Mouse (Mus musculus): ENCODE data around the gene Trank1.

GRCm38 (mm10) chr9:111421862-111422261 lies 110.3 kb downstream of the Trank1 start:
- TF ChIP-seq CTCF (IDR thresholded peaks at IDR 0.05) (no peak), POLR2A (IDR thresholded peaks at IDR 0.05; ENCODE audit: insufficient read depth, low read depth, low read length) (no peak)

All from heart, adult 2 months (tissue).